Mouse (Mus musculus) cortical plate, adult 2 months (tissue): ENCODE results near the gene Cops7b.

ENCODE experiments used
- CTCF ChIP-seq: fragments of 200-500 bp; IDR thresholded peaks from 2 replicates; pipeline ENCODE4 v1.5.1; 2011; ENCODE audit warnings: mild to moderate bottlenecking, control low read depth, low read length; ENCODE audit not compliant: insufficient read depth; ENCODE audit errors: extremely low read depth
- POLR2A ChIP-seq: fragments of 200-500 bp; IDR thresholded peaks from 2 replicates; pipeline ENCODE4 v1.6.1; 2011; ENCODE audit warnings: mild to moderate bottlenecking, low read length, control low read depth; ENCODE audit not compliant: insufficient read depth; ENCODE audit errors: extremely low read depth

DNA sequence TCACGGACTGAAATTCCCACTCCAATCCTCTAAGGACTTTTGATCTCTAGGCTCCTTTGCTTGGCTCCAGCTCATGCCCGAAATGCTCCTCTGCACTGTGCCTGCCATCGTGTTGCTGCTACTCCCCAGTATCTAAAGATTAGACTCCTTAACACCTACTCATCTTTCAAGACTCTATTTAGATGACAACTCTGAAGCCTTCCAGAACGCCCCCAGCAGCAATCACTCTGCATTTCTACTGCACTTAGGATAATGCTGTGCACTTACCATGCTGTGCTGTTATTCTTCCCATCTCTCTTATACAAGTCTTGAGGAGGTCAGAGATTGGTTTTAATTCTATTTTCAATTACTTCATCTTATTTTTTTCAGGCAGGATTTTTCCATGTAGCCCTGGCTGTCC lies 10.8 kb upstream of the Cops7b start:
- TF ChIP-seq CTCF (no peak), POLR2A (no peak)
